Mouse (Mus musculus) hindbrain, embryonic 11.5 days (tissue): ENCODE data around the gene Bag3. TPM values are rescaled to one million over a fixed set of nuclear protein-coding genes. Genes with fewer than 3 reads are reported as not detected.

Experiments
- ATAC-seq: fragments of 200-750 bp; cut with Nextera tagmentation; 2 replicates; pipeline ENCODE4 v1.8.0; 2017; ENCODE audit warnings: mild to moderate bottlenecking, moderate TSS enrichment, moderate library complexity; ENCODE audit not compliant: low FRiP score
- DNase-seq: peaks from one replicate; pipeline ENCODE4 v3.0.0-alpha.2; 2015; ENCODE audit warnings: low spot score
- H3K27ac ChIP-seq: fragments of 300-500 bp; sonication (generic); 2 replicates; pipeline ENCODE4 v1.5.1; 2014; ENCODE audit warnings: mild to moderate bottlenecking, low read depth, low read length
- H3K27me3 ChIP-seq: fragments of 300-500 bp; sonication (generic); 2 replicates; pipeline ENCODE4 v1.6.1; 2014; ENCODE audit warnings: mild to moderate bottlenecking, low read length, moderate library complexity, mixed read lengths; ENCODE audit not compliant: control insufficient read depth, insufficient read depth
- H3K36me3 ChIP-seq: fragments of 300-500 bp; sonication (generic); 2 replicates; pipeline ENCODE4 v1.6.1; 2014; ENCODE audit warnings: mild to moderate bottlenecking, low read length, moderate library complexity, mixed read lengths; ENCODE audit not compliant: control insufficient read depth, insufficient read depth
- H3K4me1 ChIP-seq: fragments of 300-500 bp; sonication (generic); replicated peaks from 2 replicates; pipeline ENCODE4 v1.6.1; 2014; ENCODE audit warnings: low read length, mixed read lengths; ENCODE audit not compliant: control insufficient read depth, insufficient read depth
- H3K4me2 ChIP-seq: fragments of 300-500 bp; sonication (generic); replicated peaks from 2 replicates; pipeline ENCODE4 v1.6.1; 2014; ENCODE audit warnings: mild to moderate bottlenecking, low read depth, low read length
- H3K4me3 ChIP-seq: fragments of 300-500 bp; sonication (generic); 2 replicates; pipeline ENCODE4 v1.5.1; 2014; ENCODE audit warnings: low read depth, low read length
- H3K9ac ChIP-seq: fragments of 300-500 bp; sonication (generic); 2 replicates; pipeline ENCODE4 v1.6.1; 2014; ENCODE audit warnings: low read depth, low read length
- H3K9me3 ChIP-seq: fragments of 300-500 bp; sonication (generic); 2 replicates; pipeline ENCODE4 v1.6.1; 2016; ENCODE audit warnings: low read length; ENCODE audit not compliant: control insufficient read depth
- WGBS: fragments of 180-500 bp; shearing (Covaris S2); extraction: QIAGEN DNeasy Blood & Tissue Kit; methylation state at CpG from one replicate; pipeline ENCODE4 v1.1.7; 2014; 5-methylcytosine and 5-hydroxymethylcytosine counted together
- polyA plus RNA-seq: library from polyadenylated mRNA; unstranded; fragments of >200 nt; fragmentation: Nextera tagmentation; extraction: Ambion mirVana; gene quantifications from 2 replicates; pipeline ENCODE4 v1.2.1, GENCODE M21; 2014

The Bag3 gene
- polyA plus RNA-seq, 1 experiment from 2014 or later = 5.6 TPM

DNA sequence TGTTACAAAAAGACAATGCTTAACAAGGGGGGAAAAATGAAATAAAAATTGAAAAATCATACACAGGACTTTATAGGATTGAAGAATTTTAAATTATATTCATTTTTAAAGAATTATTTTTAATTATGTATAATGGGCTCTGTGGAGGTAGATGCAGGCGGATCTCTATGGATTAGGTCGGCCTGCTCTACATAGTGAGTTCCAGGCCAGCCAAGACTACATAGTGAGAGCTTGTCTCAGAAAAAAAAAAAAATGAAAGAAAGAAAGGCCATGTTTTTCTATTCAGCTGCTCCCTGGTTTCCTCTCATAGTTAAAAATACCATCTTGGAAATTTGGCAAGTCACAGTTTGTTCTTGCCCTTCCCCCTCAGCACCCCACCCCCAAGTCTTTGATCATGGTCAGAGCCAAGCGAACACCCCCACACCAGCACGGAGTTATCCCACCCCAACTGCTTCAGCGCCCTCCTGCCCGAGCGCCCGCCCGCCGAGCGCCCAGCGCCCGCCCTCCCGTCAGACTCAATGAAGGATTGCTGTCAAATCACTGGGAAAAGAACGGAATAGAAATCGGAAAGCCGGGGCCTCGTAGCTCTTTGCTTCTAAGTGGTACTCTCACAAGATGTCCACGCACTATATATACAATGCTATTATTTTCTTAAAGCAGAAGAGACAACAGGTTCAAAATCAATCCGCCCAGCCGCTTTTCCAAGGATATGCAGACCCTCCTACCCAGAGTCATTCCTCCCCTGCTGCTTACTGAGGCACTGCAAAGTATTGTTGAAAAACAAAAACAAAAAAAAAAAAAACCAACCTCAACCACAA lies 68.9 kb downstream of the Bag3 start:
- peak; percentile 75 for ATAC-seq

DNA sequence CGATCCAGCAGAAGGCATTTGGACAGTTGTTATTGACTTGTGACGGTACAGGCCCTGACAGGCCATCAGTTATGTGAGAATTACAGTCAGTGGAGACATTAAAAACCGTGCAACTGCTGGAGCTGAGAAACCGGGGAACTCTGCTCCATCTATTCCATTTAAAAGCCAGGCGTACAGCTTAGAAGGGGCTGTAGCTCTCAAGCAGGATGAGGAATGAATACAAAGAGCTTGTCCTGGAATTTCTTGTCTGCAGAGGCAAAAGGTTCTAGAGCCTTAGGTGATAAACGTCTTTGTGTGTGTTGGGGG lies 69.5 kb downstream of the Bag3 start:
- Histone ChIP-seq H3K4me3 (no peak overlapping the region), H3K27ac (peak overlapping the region; percentile 76), H3K4me2 (peak overlapping the region; percentile 43; the same call in 1 of the 2 replicates)

More for the DNA sequence above, 68.9 kb downstream of the Bag3 start:
- 3% methylated on average over 21 of the region's 21 CpGs for WGBS
- peak overlapping the region; percentile 43 for H3K4me2 ChIP-seq
- H3K36me3 ChIP-seq = no peaks in the 10 kb centered on the region
- peak overlapping the region; percentile 7; the same call in 1 of the 2 replicates for H3K4me3 ChIP-seq
- H3K9me3 ChIP-seq = no peaks in the 10 kb centered on the region
- H3K27me3 ChIP-seq = no peaks in the 10 kb centered on the region
- H3K4me1 ChIP-seq = peaks cover 6% of the 10 kb centered on the region
- DNase-seq = peak; percentile 54
- H3K27ac ChIP-seq = peak overlapping the region; percentile 76
- no peak overlapping the region; the same call in 1 of the 2 replicates for H3K9ac ChIP-seq

DNA sequence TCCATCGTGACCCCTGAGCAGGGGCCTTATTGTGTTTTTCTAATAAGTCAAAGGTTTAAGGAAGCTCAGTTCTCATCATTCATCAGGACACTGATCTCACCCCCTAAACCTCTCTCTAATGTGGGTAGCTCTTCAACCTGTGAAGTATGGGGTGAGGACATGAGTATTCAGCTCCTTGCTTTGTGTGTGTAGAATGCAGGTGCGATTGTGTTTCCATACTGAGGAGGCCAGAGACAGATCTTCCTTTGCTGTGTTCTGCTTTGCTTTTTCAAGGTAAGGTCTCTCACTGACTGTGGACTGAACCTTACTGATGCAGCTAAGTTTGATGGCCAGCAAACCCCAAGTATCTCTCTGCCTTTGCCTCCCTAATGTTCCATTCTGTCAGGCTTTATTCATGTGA lies 72.9 kb downstream of the Bag3 start:
- no peak overlapping the region for H3K4me3 ChIP-seq
- H3K4me2 ChIP-seq = no peak overlapping the region
- H3K4me1 ChIP-seq = peaks cover 6% of the 10 kb centered on the region
- no peaks in the 10 kb centered on the region for H3K36me3 ChIP-seq
- H3K27ac ChIP-seq = no peak overlapping the region
- H3K9ac ChIP-seq = no peak overlapping the region
- no peaks in the 10 kb centered on the region for H3K27me3 ChIP-seq
- WGBS = 94% methylated on average over 2 of the region's 2 CpGs
- no peak for DNase-seq
- H3K9me3 ChIP-seq = no peaks in the 10 kb centered on the region
- ATAC-seq = no peak

More for the DNA sequence above, 69.5 kb downstream of the Bag3 start:
- Histone ChIP-seq H3K4me1 (peaks cover 6% of the 10 kb centered on the region), H3K9ac (no peak overlapping the region), H3K27me3 (no peaks in the 10 kb centered on the region), H3K36me3 (no peaks in the 10 kb centered on the region), H3K9me3 (no peaks in the 10 kb centered on the region)
- no peak for ATAC-seq
- DNase-seq = no peak
- WGBS = 3% methylated on average over 6 of the region's 6 CpGs

Other genes with a start within 250 kb of the Bag3 start
- 18.3 and 22.0 TPM in 2 replicates for gene BC017158, start 225.4 kb upstream of the Bag3 start, polyA plus RNA-seq
- 12.4 TPM in 2 replicates for gene Rgs10, start 104.9 kb upstream of the Bag3 start, polyA plus RNA-seq
- gene Tial1, start 61.9 kb upstream of the Bag3 start, polyA plus RNA-seq = 42.0 and 50.4 TPM in 2 replicates
- 123 and 134 TPM in 2 replicates for gene Inpp5f, start 87.7 kb downstream of the Bag3 start, polyA plus RNA-seq
- 77.4 and 81.2 TPM in 2 replicates for gene Mcmbp, start 216.9 kb downstream of the Bag3 start, polyA plus RNA-seq
- gene Sec23ip, start 221.3 kb downstream of the Bag3 start, polyA plus RNA-seq = 44.3 and 46.1 TPM in 2 replicates